Mouse (Mus musculus) brain, embryonic 14.5 days (tissue): ENCODE measurements around the gene Dock1.

Source experiments
- CTCF ChIP-seq: fragments of 200-500 bp; IDR thresholded peaks from 2 replicates; pipeline ENCODE4 v1.5.1; 2012; ENCODE audit warnings: inconsistent platforms, mild to moderate bottlenecking, moderate library complexity, borderline replicate concordance; ENCODE audit not compliant: insufficient read depth, insufficient read length; ENCODE audit errors: extremely low read depth
- POLR2A ChIP-seq: fragments of 200-500 bp; IDR thresholded peaks from 2 replicates; pipeline ENCODE4 v1.6.1; 2012; ENCODE audit warnings: mild to moderate bottlenecking, inconsistent platforms, borderline replicate concordance; ENCODE audit not compliant: poor library complexity, insufficient read depth, insufficient read length, severe bottlenecking; ENCODE audit errors: extremely low read depth

DNA sequence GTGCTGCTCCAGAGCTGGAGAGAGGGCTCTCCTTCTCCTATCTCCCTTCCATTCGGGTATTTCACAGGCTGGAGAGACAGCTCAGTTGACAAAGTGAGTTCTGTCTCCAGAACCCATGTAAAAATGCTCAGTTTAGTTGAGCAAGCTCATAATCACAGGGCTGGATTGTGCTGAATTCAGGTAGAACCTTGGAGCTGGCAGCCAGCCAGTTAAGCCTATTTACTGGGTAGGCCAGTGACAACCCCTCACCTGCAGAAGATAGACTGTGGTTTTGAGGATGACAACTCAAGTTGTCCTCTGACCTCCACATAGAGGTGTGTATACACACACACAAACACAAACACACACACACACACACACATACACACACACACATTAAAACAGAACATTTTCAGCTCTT lies 347.1 kb downstream of the Dock1 start:
- no peak for TF ChIP-seq POLR2A
- TF ChIP-seq CTCF, result no peak
